Mouse (Mus musculus) heart, postnatal 14 days (tissue): ENCODE measurements around the gene Mrps18a. TPM values are rescaled to one million over a fixed set of nuclear protein-coding genes. Genes with fewer than 3 reads are reported as not detected.

Experiments used
- DNase-seq, 2 experiments: peaks; one replicate each; pipeline ENCODE4 v3.0.0; 2021 to 2022
- intact Hi-C: fragments of 180-260 bp; cut with DNase I; formaldehyde crosslinking; loops from one replicate; pipeline ENCODE4 v1.15.1; 2025
- total RNA-seq, 2 experiments: library from RNA; stranded (reverse); gene quantifications; 2 replicates each; pipeline ENCODE4 v1.2.3; 2021

The Mrps18a gene
- total RNA-seq, 2 experiments from 2014 or later = 115 to 119 TPM

DNA sequence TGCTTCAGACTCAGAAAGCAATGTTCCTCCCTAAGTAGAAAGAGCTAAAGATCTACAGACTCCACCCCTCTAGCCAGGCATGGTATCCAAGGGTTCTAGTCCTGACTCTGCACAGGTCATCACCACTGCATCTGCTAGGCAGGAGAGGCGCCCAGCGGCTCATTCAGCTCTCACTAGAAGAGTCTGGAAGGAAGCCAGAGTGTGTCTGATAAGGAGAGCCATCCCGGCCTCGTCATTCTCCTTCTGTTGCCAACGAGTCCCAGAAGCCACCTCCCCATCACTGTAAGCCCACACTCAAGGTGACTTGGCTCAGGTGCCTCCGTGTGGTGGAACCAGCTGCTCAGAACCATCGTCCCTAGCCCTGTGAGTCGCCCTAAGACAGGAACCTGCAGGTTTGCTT is 22.1 kb downstream of the Mrps18a start:
- intact Hi-C loops = loop anchor here (1.0 to 10.0 kb wide), 5 partner anchors 92 to 402 kb away; no protein-coding TSS in a partner anchor
- DNase-seq = no peak

DNA sequence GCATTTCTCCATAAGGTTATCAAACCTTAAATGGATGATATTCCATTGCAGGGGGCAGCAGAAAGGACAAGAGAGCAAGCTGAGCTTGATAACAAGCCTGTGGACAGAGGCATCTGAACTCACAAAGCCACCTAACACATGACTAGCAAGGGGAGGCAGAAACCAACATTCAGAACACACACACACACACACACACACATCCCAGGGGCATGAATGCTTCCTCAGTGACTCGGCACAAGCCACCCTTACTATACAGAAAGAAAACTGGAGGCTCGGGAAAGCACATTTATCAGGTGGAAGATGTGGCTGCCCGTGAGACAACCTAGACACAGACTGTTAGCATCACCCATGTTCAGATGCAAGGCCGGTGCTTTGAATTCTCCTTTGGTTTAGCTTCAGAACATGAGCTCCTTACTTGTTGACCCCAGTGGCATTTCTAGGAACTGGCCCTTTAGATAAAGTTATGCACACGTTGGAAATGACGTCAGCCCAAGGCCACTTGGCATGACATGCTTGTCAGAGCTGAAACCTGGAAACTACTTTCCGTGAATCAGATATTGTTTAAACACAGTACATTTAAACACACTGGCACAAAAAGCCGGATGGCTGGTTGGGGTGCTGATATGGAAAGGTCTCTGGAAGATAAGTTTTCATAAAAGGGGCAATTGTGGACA is 27.9 kb downstream of the Mrps18a start:
- DNase-seq = no peak
- intact Hi-C loops = loop anchor here (10.0 kb wide), 1 partner anchor 184 kb away; no protein-coding TSS in a partner anchor

DNA sequence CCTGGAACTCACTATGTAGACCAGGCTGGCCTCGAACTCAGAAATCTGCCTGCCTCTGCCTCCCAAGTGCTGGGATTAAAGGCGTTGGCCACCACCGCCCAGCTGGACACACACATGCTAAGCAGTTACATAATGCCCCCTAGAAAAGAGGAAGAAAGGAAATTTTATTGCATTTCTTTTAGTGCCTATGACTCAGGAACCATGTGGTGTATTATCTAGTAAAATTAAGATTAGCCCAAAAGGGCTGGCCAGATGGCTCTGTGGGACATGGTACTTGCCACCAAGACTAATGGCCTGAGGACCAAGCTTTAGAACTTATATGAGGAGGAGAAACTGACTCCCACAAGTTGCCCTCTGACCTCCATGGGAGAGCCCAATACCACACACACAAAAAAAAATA is 29.1 kb downstream of the Mrps18a start:
- no peak for DNase-seq
- intact Hi-C loops = loop anchor here (10.0 kb wide), 1 partner anchor 185 kb away; no protein-coding TSS in a partner anchor

DNA sequence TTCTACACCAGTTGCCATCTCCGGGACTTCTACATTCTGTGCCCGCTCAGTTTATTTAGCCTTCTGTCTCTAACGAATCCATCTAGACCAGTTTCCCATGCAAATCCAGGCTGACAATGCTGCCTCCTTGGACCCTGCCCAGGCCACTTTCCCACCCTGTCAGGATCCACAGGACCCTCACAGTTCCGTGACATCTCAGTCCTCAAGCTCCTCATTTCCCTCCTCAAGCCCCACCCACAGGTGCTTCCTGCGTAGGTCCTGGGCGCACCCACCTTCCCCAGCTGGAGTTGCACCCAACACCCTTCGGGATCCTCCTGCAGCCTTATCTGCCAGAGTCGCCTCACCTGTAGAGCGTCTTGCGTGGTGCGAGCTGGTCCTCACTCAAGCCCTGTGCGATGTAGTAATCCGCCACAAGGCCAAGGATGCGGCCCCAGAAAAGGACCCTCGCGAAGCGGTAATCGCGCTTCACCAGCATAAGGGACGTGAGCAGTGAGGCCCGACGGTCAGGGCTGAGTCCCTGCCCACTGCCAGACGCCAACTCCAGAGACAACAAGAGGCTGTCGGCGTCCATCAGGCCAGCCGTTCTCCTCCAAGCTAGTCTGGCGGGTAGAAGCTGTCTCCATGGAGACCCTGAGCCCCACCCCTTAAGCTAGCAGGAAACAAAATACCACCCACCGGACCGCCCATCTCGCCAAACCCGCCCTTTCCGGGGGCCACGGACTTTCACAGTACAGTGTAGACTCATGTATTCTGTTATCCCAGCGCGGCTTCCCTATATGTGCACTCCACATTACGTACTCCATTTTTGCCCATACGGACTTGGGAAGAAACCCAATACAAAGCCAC is 33.0 kb downstream of the Mrps18a start, which contains the start of gene Rsph9:
Gene Rsph9 (minus strand): TSS at position 639 of the 846 bp plus-strand sequence.
- intact Hi-C loops = no loop called here
- DNase-seq = peak; percentile 80 to 85

DNA sequence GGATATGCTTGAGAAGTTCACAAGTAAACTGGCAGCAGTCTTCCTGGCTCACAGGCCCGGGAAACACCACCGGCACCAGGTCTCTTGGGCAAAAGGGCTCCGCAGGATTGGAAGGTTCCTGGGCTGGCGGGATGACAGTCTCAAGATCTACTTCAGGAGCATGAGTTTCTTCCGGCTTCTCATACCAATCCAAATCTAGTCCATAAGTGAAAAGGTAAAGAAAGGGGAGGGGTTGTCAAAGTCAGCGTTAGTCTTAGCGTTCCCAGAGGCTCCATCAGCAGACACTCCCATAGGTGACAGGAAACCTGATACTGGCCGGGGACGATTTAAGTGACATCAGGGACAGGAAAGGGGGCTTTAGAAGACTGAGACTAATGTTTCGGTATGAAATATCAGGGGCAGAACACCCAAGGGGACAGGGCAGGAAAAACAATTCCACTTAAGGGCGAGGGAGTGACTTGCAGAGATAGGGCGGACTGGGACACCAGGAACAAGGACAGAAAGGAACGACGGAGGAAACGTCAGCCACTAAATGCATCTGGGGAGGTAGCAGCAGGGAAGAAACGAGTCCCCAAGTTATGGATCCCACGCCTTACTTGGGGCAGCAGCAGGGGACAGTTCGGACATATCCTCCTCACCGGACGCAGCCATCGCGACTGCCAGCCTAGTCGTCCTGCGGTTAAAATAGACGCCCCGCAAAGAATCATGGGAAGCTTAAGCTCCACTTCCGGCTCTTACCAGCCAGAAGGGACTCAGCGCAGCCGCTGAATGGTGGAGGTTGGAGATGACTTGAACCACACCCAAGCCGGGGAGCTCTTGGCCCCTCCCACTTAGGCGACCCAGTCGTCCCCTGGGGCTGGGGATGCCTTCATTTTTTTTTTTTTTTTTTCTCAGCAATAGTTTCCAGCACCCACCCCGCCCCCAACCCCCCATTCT is 42.3 kb downstream of the Mrps18a start, which contains the start of gene Mad2l1bp:
Gene Mad2l1bp (minus strand): TSS at position 707 of the 936 bp plus-strand sequence.
- intact Hi-C loops = no loop called here
- peak; percentile 84 to 90 for DNase-seq

DNA sequence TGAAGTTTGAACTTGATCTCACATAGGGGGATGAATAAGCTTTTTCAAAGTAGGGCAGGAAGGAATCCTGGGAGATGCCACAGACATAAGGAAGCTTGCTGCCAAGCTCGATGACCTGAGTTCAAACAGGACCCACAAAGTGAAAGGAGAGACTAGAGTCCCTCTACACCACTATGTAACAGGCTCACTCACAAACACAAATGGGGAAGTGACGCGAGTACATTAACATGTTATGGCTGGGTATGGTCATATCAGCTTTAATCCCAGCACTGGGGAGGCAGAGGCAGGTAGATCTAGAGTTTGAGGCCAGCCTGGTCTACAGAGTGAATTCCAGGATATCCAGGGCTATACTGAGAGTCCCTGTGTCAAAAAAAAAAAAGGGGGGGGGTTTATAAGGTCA is 43.5 kb downstream of the Mrps18a start:
- intact Hi-C loops = no loop called here
- no peak for DNase-seq

DNA sequence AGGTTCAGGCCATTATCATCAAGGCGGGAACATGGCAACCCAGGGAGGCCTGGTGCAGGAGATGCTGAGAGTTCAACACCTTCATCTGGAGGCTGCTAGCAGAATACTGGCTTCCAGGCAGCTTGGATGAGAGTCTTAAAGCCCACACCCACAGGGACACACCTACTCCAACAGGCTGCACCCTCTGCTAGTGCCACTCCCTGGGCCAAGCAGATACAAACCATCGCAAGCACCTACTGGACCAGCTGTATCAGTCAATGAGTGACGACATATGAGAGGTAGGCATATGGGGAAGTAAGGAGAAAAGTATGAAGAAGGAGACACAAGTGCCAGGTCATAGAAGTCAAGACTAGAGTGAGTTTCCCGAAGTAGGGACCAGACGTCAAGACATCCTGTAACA is 45.9 kb downstream of the Mrps18a start:
- intact Hi-C loops = no loop called here

DNA sequence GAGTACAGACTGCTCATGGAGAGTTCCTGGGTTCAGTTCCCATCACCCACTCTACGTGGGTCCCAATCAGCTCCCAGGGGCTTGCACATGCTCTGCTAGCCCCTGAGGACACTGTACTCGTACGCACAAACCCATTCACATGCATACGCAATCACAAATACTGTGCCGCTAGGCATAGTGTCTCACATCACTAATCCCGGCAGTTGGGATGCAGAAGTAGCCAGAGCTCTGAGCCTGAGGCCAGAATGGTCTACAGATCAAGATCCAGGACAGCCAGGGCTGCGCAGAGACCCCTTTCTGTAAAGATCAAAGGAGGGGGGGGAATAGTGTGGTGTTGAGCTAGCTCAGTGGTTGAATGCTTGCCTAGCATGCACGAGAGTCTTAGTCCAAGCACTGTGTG is 46.3 kb downstream of the Mrps18a start:
- intact Hi-C loops = no loop called here

More for the DNA sequence above, 45.9 kb downstream of the Mrps18a start:
- DNase-seq = no peak

DNA sequence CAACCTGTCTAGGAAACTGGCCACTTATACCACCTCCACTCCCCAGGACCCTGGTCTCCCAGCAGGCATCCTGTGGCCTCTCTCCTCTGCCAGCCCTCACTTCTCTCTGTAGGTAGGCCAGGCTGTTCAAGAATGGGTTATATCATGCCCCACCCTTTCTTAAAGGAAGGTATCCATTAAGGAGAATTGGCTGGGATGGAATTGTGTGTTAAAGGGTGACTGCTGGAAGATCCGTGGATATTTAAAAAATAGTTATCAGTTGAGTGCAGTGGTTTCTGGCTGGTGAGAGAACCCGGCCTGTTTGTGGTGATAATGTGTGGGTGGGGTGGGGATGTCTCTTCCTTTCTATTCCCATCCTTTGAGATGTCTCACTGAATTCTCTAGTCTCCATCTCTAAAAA is 48.5 kb downstream of the Mrps18a start:
- intact Hi-C loops = no loop called here
- no peak for DNase-seq

More for the DNA sequence above, 46.3 kb downstream of the Mrps18a start:
- no peak for DNase-seq

DNA sequence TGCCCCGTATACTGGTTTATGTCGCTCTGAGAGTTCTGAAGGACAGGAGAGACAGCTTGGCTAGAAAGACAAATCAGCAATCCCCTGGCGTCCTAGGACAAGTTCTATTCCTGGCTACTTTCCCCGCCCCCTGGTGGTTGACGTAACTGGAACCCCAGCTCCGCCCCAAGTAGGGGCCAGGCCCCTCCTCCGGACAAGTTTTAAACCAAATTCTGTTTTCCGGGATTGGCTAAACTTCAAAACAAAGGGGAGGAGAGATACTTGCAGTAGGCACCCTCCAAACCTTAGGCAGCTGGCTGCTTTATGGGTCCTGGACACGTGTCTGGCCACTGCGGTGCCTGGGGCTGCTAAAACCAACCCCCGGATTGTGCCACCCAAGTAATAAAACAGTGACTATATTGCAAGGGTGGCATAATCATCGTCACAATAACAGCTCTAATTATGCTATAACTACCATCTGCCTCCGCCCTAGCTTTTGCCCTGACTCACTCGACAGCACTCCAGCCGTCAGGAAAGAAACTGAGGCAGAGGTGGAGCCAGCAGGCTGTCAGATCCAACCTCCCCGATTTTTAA is 49.4 kb downstream of the Mrps18a start:
- peak; percentile 91 to 94 for DNase-seq

DNA sequence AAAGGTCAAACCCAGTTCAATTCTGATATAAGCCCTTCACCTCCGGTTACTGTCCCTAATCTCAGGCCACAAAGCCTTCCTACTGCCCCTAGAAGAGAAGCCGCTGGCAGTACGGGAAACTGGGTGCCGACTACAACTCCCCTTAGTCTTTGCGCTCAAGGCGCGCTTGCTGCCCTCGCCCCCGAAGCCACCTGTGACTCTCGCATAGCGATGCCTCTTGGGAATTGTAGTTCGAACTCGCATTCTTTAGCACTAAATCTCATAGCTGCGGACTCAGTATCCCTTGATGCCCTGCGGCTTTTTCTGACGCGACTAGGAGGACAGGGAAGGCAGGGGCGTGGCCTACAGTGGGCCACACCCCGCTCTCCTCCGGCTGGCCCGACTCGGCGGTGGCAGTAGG is 49.9 kb downstream of the Mrps18a start, which contains the start of gene Gtpbp2:
Gene Gtpbp2 (plus strand): TSS at position 347 of the 400 bp plus-strand sequence.
- DNase-seq = peak; percentile 93 to 95
- intact Hi-C loops = loop anchor here (5.0 kb wide), 1 partner anchor 588 kb away; the partner anchor contains the start of gene Hsp90ab1

More for the DNA sequence above, 49.4 kb downstream of the Mrps18a start:
- intact Hi-C loops = loop anchor here (5.0 kb wide), 1 partner anchor 588 kb away; the partner anchor contains the start of gene Hsp90ab1

DNA sequence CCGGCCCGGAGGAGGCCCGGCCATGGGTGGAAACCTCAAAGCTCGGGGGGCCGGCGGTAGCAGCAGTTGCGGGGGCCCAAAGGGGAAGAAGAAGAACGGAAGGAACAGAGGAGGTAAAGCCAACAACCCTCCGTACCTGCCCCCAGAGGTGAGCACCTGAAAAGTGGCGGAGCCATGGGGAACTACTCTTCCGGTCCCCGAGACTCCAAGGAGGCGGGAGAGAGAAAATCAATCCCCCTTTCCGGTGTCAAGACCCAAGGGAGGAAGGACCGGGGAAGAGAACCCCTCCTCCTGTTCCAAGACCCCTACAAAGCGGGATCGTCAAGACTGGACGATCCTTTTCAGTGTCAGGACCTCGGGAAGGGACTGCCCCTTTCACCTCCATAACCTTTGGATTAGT is 50.4 kb downstream of the Mrps18a start:
- peak in 1 of 2 experiments; percentile 49 for DNase-seq
- intact Hi-C loops = loop anchor here (5.0 kb wide), 1 partner anchor 589 kb away; the partner anchor contains the start of gene Hsp90ab1

DNA sequence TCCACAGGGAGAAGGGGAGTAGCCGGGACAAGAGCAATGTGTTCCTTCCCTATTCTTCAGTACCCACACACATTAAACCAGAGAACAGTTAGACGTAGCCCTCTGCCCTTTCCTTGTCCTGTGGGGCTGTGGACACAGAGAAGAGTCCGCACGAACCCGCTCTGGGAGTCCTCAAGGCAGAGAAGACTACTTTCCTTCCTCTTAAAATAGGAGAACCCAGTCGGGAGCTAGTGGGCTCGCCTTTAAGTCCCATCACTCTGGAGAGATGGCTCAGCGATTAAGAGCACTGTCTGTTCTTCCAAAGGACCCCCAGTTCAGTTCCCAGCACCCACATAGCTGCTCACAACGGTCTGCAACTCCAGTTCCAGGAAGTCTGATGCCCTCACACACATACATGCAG is 50.9 kb downstream of the Mrps18a start:
- intact Hi-C loops = loop anchor here (5.0 kb wide), 1 partner anchor 589 kb away; the partner anchor contains the start of gene Hsp90ab1
- DNase-seq = no peak

DNA sequence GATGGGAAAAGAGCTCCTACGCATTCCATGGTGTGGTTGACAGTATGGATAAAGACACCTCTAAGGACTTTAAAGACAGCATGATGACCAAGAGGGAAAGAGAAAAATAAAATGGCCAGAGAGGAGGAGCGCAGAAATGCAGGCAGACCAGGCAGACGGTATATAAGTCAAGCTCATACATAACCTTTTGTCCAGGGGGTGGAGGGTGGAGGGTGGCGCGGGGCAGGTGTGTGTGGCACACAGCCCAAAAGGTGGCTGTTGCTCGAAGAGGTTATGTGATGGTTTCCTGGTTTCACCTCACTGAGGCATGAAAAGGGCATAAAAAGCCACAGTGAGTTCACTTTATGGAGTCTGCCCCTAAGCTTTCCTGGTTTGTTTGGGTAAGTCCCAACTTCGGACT is 51.8 kb downstream of the Mrps18a start:
- DNase-seq = no peak
- intact Hi-C loops = loop anchor here (5.0 kb wide), 1 partner anchor 590 kb away; the partner anchor contains the start of gene Hsp90ab1

DNA sequence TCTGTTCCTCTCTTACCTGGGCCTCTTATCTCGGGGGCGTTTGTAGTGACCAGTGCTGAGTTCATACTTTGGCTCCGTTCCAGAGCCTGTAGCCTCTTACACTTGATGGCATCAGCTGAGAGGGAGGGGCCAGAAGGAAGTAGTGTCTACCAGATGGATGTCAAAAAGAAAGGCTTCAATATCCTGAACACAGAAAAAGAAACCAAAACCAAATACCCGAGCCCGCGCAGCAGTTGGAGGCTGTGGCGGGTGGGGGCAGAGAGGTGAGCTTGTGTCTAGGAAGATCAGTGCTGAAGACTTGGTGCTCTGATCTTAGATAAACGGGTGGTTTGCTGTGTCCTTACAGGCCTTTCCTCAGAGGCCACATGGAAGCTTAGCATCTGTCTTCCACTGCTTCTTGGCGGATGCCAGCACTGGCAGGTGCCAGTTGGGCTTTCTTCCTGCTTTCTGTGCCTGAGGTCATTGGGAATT is 52.2 kb downstream of the Mrps18a start:
- peak in 1 of 2 experiments; percentile 31 for DNase-seq
- intact Hi-C loops = loop anchor here (5.0 kb wide), 1 partner anchor 591 kb away; the partner anchor contains the start of gene Hsp90ab1

DNA sequence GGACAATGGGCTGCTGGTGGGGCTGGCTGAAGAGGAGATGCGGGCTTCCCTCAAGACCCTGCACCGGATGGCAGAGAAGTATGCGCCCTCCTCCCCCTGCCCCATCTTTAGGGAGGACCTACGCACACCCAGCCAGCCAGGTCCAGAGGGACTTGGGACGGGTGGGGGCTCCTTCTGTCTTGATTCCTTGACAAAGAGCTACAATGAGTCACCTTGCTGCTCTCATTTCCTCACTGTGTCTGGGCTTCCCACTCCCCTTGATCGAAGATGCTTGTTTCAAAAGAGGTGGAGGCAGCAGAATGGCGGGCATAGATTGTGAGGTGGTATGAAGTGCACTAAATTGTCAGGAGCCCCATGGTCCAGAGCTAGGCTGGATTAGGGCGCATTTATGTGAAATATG is 53.5 kb downstream of the Mrps18a start:
- no peak for DNase-seq
- intact Hi-C loops = loop anchor here (5.0 kb wide), 1 partner anchor 592 kb away; the partner anchor contains the start of gene Hsp90ab1

DNA sequence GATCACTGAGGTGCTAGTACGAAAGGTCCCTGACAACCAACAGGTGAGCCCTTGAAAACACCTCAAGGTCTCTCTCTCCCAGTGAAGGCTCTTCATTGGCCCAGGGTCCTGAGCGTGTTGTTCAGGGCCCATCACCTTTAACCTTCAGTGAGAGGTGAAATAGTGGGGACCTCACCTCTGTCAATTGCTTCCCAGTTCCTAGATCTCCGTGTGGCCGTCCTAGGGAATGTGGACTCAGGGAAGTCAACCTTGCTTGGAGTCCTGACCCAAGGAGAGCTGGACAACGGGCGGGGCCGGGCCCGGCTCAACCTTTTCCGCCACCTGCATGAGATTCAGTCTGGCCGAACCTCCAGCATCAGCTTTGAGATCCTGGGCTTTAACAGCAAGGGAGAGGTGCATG is 54.0 kb downstream of the Mrps18a start:
- no peak for DNase-seq
- intact Hi-C loops = loop anchor here (5.0 kb wide), 1 partner anchor 592 kb away; the partner anchor contains the start of gene Hsp90ab1

DNA sequence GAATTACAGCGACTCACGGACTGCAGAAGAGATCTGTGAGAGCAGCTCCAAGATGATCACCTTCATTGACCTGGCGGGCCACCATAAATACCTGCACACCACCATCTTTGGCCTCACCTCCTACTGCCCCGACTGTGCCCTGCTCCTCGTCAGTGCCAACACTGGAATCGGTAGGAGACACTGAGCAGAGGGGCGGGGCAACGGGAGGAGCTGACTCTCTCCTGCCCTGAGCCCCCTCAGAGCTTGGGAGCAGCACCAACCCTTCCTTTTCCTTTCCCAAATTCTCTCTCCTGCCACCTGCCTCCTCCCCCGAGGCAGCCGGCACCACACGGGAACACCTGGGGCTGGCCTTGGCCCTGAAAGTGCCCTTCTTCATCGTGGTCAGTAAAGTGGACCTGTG is 54.7 kb downstream of the Mrps18a start:
- intact Hi-C loops = no loop called here

DNA sequence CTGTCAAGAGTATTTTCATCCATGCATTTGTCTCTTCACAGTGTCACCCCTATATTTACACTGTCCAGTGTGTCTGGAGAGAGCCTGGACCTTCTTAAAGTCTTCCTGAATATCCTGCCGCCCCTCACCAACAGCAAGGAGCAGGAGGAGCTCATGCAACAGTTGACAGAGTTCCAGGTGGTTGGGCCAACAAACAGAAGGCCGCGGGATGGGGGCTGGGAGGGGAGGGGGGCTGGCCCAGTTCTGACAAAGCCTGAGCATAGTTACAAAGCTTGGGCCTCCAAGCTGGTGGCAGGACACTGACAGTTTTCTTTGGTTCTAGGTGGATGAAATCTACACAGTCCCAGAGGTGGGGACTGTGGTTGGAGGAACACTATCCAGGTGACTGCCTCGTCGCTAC is 55.5 kb downstream of the Mrps18a start:
- no peak for DNase-seq
- intact Hi-C loops = no loop called here

More for the DNA sequence above, 54.7 kb downstream of the Mrps18a start:
- no peak for DNase-seq
